Mouse (Mus musculus): Measurements from ENCODE around the gene Zzz3.

The Zzz3 gene

GRCm38 (mm10) chr3:152497084-152497483, 101.8 kb downstream of the Zzz3 start:
- DNase-seq (ENCODE audit: low spot score in 2 of 2): no peak

DNA sequence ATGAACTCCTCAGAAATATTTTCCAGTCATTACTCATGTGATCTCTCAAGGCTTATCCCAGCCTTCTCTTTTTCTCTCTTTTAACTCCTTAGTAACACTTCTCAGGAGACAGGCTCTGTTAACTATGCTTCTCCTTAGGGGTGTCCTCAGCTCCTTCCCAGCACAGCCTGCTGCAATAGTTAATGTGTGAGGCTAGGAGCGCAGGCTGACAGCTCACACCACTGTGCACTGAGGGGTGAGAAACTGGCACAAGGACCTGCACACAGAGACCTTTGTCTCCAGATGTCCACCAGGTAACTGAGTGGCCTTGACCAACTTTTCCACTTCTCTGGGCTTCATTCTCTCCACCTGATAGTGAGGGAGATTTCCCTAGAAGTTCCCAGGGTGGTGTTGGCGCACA, 102.6 kb downstream of the Zzz3 start:
- DNase-seq (ENCODE audit: low spot score in 2 of 2): no peak

GRCm38 (mm10) chr3:152498968-152499696, 103.9 kb downstream of the Zzz3 start:
- DNase-seq (ENCODE audit: low spot score in 2 of 2): no peak

GRCm38 (mm10) chr3:152507900-152508299, 112.6 kb downstream of the Zzz3 start:
- no peak for DNase-seq (ENCODE audit: low spot score in 2 of 2)

DNA sequence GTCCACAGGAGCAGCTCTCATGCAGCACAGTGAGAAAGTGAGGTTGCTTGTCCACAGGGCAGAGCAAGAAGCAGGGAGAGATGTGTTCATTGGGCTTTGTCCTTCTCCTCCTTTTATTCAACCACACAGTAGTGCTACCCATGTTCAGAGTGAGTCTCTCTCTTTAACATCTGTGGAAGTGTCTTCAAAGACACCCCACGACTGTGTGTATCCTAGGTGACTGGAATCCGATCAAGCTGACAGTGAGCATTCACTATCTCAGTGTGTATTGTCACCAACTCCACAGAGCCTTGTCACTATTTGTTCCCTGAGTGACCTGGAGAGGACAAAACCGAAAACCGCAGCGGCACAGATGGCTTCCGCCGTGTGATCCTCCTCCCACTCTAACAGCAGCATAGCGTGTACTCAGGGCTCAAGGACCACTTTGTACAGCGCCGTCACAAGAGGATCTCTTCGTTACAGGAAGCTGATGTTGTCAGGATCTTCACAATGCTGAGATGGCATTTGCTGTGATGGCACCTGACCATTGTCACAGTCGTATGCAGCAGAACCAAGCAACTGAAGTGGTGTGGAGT, 113.2 kb downstream of the Zzz3 start:
- DNase-seq (ENCODE audit: low spot score in 2 of 2): no peak

DNA sequence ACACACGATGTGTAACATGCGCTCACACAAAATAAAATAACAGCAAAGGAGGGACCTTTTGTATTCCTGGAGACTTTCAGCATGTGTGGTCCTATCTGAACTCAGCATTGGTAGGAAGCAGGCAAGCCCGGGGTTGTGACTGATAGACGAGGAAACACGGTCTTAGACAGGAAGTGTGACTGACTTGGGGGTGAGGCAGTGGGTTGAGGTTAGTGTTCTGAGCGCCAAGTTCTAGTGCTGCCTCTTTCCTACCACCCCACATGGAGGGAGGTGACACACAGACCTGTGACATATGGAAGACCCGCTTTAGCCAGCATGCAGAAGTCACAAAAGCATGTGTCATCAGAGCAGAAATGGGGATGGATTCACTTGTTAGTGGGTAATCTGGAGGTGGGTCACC, 114.0 kb downstream of the Zzz3 start:
- no peak for DNase-seq (ENCODE audit: low spot score in 2 of 2)

Measured in left cerebral cortex, adult 9 months (tissue).